ENCODE assay signal across 9 mouse cellular contexts in the genomic region with DNA sequence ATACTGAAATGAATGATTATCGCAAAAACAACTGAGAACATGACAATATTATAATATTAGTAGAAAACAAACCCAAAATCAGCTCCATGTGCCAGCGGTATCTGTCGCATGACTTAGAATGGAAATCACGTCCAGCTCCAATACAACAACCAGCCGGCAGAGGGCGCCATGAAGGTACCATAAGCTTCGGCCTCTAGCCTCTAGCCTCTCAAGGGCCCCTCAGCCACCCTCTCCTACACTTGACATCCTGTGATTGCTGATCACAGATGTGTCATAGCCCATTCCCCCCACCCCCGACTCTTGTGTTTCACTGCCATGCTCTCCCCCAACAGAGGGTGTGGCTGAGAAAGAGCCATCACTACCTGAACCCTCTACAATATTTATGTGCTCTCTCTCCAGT. TPM values are rescaled to one million over a fixed set of nuclear protein-coding genes. Genes with fewer than 3 reads are reported as not detected.
DNase-seq lines count a peak whose midpoint lies in the region; ATAC-seq and TF ChIP-seq lines count a peak whose summit lies in the region.
"Had no signal": no experiment of that assay in that cellular context is flagged by ENCODE, and none has a peak within 500 bp of the region (broad histone marks: within the 10 kb centered on the region; RNA-seq: fewer than 3 reads in every experiment).

No protein-coding gene starts in this region.

- no peak for TF ChIP-seq EP300 in heart, postnatal 0 days (IDR thresholded peaks at IDR 0.05; ENCODE audit: low read depth)

- peak; percentile 61 for TF ChIP-seq CTCF in heart, postnatal 0 days (IDR thresholded peaks at IDR 0.05; ENCODE audit: low read depth)

- DNase-seq in heart, postnatal 0 days (ENCODE audit: low spot score) = no peak
- DNase-seq in heart, postnatal 25 days (ENCODE audit: low spot score) = no peak
- peak; percentile 71 for DNase-seq in 416B (ENCODE audit: low read depth)
- DNase-seq in adrenal gland, postnatal 10 days = peak; percentile 75
- DNase-seq in embryo, embryonic 10.5 days (ENCODE audit: low spot score) = peak; percentile 85
- DNase-seq in heart, postnatal 36 days = peak; percentile 51 to 77
- peak; percentile 74 for DNase-seq in lung, postnatal 10 days
- peak; percentile 30 to 45 for DNase-seq in thymus, postnatal 36 days

- H3K9me3 ChIP-seq in heart, postnatal 0 days (replicated peaks; ENCODE audit: control insufficient read depth, low read length) = no peaks in the 10 kb centered on the region

- no peak overlapping the region for H3K4me3 ChIP-seq in heart, postnatal 0 days (ENCODE audit: low read depth, low read length)

- no peak overlapping the region for H3K27ac ChIP-seq in heart, postnatal 0 days (ENCODE audit: low read depth)

- no peaks in the 10 kb centered on the region for H3K27me3 ChIP-seq in heart, postnatal 0 days (ENCODE audit: control insufficient read depth, insufficient read depth, low read length)

- no peaks in the 10 kb centered on the region for H3K36me3 ChIP-seq in heart, postnatal 0 days (replicated peaks; ENCODE audit: control insufficient read depth, insufficient read depth, low read length)

- H3K4me1 ChIP-seq in heart, postnatal 0 days (ENCODE audit: control insufficient read depth, insufficient read depth) = no peaks in the 10 kb centered on the region

- ATAC-seq in heart, postnatal 0 days (ENCODE audit: insufficient read depth, low read depth) = peak; percentile 39; the same call in 1 of the 2 replicates

- WGBS in heart, postnatal 0 days = 27% methylated on average over 8 of the region's 8 CpGs

- intact Hi-C loops in heart, postnatal 25 days (cut with DNase I) = loop anchor here (1.0 to 2.0 kb wide), 2 partner anchors 15 to 46 kb away; no protein-coding TSS in a partner anchor
- intact Hi-C loops in heart, postnatal 36 days (cut with DNase I) = loop anchor here (1.0 to 5.0 kb wide), 3 partner anchors 15 to 208 kb away; no protein-coding TSS in a partner anchor

- H3K9ac ChIP-seq in heart, postnatal 0 days (replicated peaks; ENCODE audit: low read depth, low read length) = no peak overlapping the region

- H3K4me2 ChIP-seq in heart, postnatal 0 days (ENCODE audit: low read depth, low read length) = no peak overlapping the region

RNA-seq across cellular contexts. Expression of a gene that starts 17.5 kb away (rescaled TPM):
- total RNA-seq in heart, postnatal 0 days (2014; rRNA removed; ENCODE audit: low replicate concordance) = 3.2 and 5.0 TPM in 2 replicates
- polyA plus RNA-seq in heart, postnatal 0 days (2015; fragmentation: Nextera tagmentation; extraction: Ambion mirVana) = 0.14 and 0.26 TPM in 2 replicates
- total RNA-seq in heart, postnatal 25 days (2021) = 10 to 100 TPM in 1 of 2 experiments, 1 to 10 TPM in 1; 4.8 to 10.6 TPM
- total RNA-seq in adrenal gland, postnatal 10 days (2021) = 1 to 10 TPM; 2.0 to 5.2 TPM
- total RNA-seq in heart, postnatal 36 days (2021) = 10 to 100 TPM in 1 of 2 experiments, 1 to 10 TPM in 1; 6.4 to 13.2 TPM

RNA-seq across cellular contexts. Expression of a gene that starts 41.1 kb away (rescaled TPM):
- 0.39 TPM in 1 of 2 replicates, not detected in the other for total RNA-seq in heart, postnatal 0 days (2014; rRNA removed; ENCODE audit: low replicate concordance)
- 0.15 TPM in 1 of 2 replicates, not detected in the other for polyA plus RNA-seq in heart, postnatal 0 days (2015; fragmentation: Nextera tagmentation; extraction: Ambion mirVana)
- under 1 TPM in 1 of 2 experiments, not detected in 1; 0.34 TPM for total RNA-seq in heart, postnatal 25 days (2021)
- 10 to 100 TPM; 16.0 to 37.1 TPM for total RNA-seq in adrenal gland, postnatal 10 days (2021)
- total RNA-seq in heart, postnatal 36 days (2021) = under 1 TPM; 0.27 to 0.61 TPM
- total RNA-seq: left cerebral cortex, postnatal 14 days had no signal

Comparison
In these comparisons a context has a peak if more than half of its experiments do, and no peak if none do; other contexts are left out.
1. DNase-seq: peak in 416B (single experiment), adrenal gland, postnatal 10 days (single experiment), embryo, embryonic 10.5 days (single experiment), heart, postnatal 36 days (2 of 2), lung, postnatal 10 days (single experiment) and thymus, postnatal 36 days (2 of 2); none in heart, postnatal 0 days (single experiment) and heart, postnatal 25 days (single experiment).
2. RNA of a gene that starts 41.1 kb away (total RNA-seq): 16.0 to 37.1 TPM in adrenal gland, postnatal 10 days; 0.27 to 0.61 TPM in heart, postnatal 36 days, 0.34 TPM in heart, postnatal 25 days and 0.39 TPM in heart, postnatal 0 days; every median in the first group is over 10 times any median in the second.